Mouse (Mus musculus) embryo, embryonic 9.5 days (tissue): ENCODE results near the gene Tex13c1.

Experiments used
- DNase-seq: peaks from one replicate; pipeline ENCODE4 v3.0.0-alpha.2; 2017; ENCODE audit errors: extremely low spot score

Tex13c1 gene

DNA sequence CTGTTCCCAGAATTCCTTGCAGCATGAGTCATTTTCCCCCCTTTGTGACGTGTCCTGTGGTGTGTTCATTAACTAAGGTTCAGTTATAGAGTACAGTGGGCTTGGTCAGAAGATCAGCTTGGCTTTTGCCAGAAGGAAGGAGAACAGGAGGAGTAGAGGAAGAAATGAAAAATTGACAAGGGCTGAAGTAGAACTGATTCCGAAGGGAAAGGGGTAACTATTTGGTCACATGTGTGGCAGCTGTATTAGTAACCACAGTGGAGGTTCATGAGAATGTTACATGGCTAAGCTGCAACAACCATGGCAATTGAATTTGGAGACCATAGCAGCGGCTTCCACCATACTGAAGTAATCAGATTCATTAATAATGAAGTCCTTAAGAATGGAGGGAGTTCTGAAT, at the start of gene Tex13c1:
Tex13c1 (plus strand) TSS at position 301 of the 400 bp plus-strand sequence.
- no peak for DNase-seq
